Mouse (Mus musculus) forebrain, embryonic 11.5 days (tissue): Measurements from ENCODE around the gene Nudt17. TPM values are rescaled to one million over a fixed set of nuclear protein-coding genes. Genes with fewer than 3 reads are reported as not detected.
A peak's percentile ranks its signal among the peaks of the same experiment; 100 is the strongest.
"Not testable (repeated sequence)": the region's sequence is repeated elsewhere in the genome, so short reads cannot be mapped to it uniquely, and the experiment has no call there.

ENCODE experiments used
- ATAC-seq: fragments of 200-750 bp; cut with Nextera tagmentation; replicated peaks from 2 replicates; pipeline ENCODE4 v1.8.0; 2017; ENCODE audit warnings: moderate TSS enrichment; ENCODE audit not compliant: low FRiP score
- DNase-seq: peaks from one replicate; pipeline ENCODE4 v3.0.0-alpha.2; 2017; ENCODE audit warnings: low spot score
- H3K27ac ChIP-seq: fragments of 300-500 bp; sonication (generic); 2 replicates; pipeline ENCODE4 v1.5.1; 2014; ENCODE audit warnings: low read depth, low read length
- H3K27me3 ChIP-seq: fragments of 300-500 bp; sonication (generic); 2 replicates; pipeline ENCODE4 v1.6.1; 2014; ENCODE audit warnings: mild to moderate bottlenecking, low read length, mixed read lengths; ENCODE audit not compliant: control insufficient read depth, insufficient read depth
- H3K36me3 ChIP-seq: fragments of 300-500 bp; sonication (generic); 2 replicates; pipeline ENCODE4 v1.6.1; 2014; ENCODE audit warnings: mild to moderate bottlenecking, low read length, moderate library complexity, mixed read lengths; ENCODE audit not compliant: control insufficient read depth, insufficient read depth
- H3K4me1 ChIP-seq: fragments of 300-500 bp; sonication (generic); replicated peaks from 2 replicates; pipeline ENCODE4 v1.6.1; 2014; ENCODE audit warnings: low read length, mixed read lengths; ENCODE audit not compliant: control insufficient read depth, insufficient read depth
- H3K4me2 ChIP-seq: fragments of 300-500 bp; sonication (generic); 2 replicates; pipeline ENCODE4 v1.6.1; 2014; ENCODE audit warnings: low read depth, mild to moderate bottlenecking, low read length, moderate library complexity, mixed read lengths; ENCODE audit not compliant: severe bottlenecking
- H3K4me3 ChIP-seq: fragments of 300-500 bp; sonication (generic); 2 replicates; pipeline ENCODE4 v1.5.1; 2014; ENCODE audit warnings: low read depth, low read length
- H3K9ac ChIP-seq: fragments of 300-500 bp; sonication (generic); 2 replicates; pipeline ENCODE4 v1.6.1; 2014; ENCODE audit warnings: low read length
- H3K9me3 ChIP-seq: fragments of 300-500 bp; sonication (generic); 2 replicates; pipeline ENCODE4 v1.6.1; 2016; ENCODE audit warnings: low read length, mixed read lengths; ENCODE audit not compliant: control insufficient read depth
- WGBS: fragments of 180-500 bp; shearing (Covaris S2); extraction: QIAGEN DNeasy Blood & Tissue Kit; methylation state at CpG from one replicate; pipeline ENCODE4 v1.1.7; 2014; 5-methylcytosine and 5-hydroxymethylcytosine counted together
- polyA plus RNA-seq: library from polyadenylated mRNA; unstranded; fragments of >200 nt; fragmentation: Nextera tagmentation; extraction: Ambion mirVana; gene quantifications from 2 replicates; pipeline ENCODE4 v1.2.1, GENCODE M21; 2014

Gene Nudt17
- polyA plus RNA-seq, 1 experiment from 2014 or later = 11.8 TPM

- ATAC-seq = no peak
- H3K27ac ChIP-seq = no peak overlapping the region
- WGBS = 65% methylated on average over 4 of the region's 4 CpGs
- H3K4me2 ChIP-seq = no peak overlapping the region
- no peak overlapping the region for H3K9ac ChIP-seq
- peaks cover 4% of the 10 kb centered on the region; the same call in 1 of the 2 replicates for H3K4me1 ChIP-seq
- no peaks in the 10 kb centered on the region for H3K9me3 ChIP-seq
- H3K27me3 ChIP-seq = peaks cover 5% of the 10 kb centered on the region; the same call in 1 of the 2 replicates
- no peak for DNase-seq
- no peak overlapping the region for H3K4me3 ChIP-seq
- H3K36me3 ChIP-seq = no peaks in the 10 kb centered on the region
Observed at GRCm38 (mm10) chr3:96673514-96673913, 34.8 kb downstream of the Nudt17 start.

- Histone ChIP-seq H3K27ac (no peak overlapping the region), H3K4me3 (no peak overlapping the region), H3K36me3 (no peaks in the 10 kb centered on the region), H3K27me3 (peaks cover 5% of the 10 kb centered on the region; the same call in 1 of the 2 replicates), H3K9ac (no peak overlapping the region), H3K4me2 (no peak overlapping the region), H3K4me1 (peaks cover 4% of the 10 kb centered on the region; the same call in 1 of the 2 replicates), H3K9me3 (no peaks in the 10 kb centered on the region)
- WGBS = 85% methylated on average over 5 of the region's 5 CpGs
- no peak for ATAC-seq
- no peak for DNase-seq
Observed at GRCm38 (mm10) chr3:96671519-96671918, 36.8 kb downstream of the Nudt17 start.

GRCm38 (mm10) chr3:96669727-96670468 is 38.5 kb downstream of the Nudt17 start, which contains the start of gene Ankrd35:
TSS of gene Ankrd35 (plus strand) at chr3:96670131.
- peak; percentile 94 for ATAC-seq
- Histone ChIP-seq H3K4me3 (peak within 1 kb of the TSS; percentile 32), H3K9me3 (no peaks in the 10 kb centered on the region), H3K9ac (peak within 1 kb of the TSS; percentile 23), H3K4me1 (peaks cover 4% of the 10 kb centered on the region; the same call in 1 of the 2 replicates), H3K36me3 (no peaks in the 10 kb centered on the region), H3K27ac (no peak within 1 kb of the TSS), H3K27me3 (peaks cover 5% of the 10 kb centered on the region; the same call in 1 of the 2 replicates), H3K4me2 (peak within 1 kb of the TSS; percentile 68)
- DNase-seq = peak; percentile 91
- WGBS = 5% methylated on average over 35 of the region's 35 CpGs

- Histone ChIP-seq H3K36me3 (no peaks in the 10 kb centered on the region), H3K4me2 (no peak overlapping the region), H3K4me3 (no peak overlapping the region), H3K4me1 (peaks cover 4% of the 10 kb centered on the region; the same call in 1 of the 2 replicates), H3K27me3 (peaks cover 5% of the 10 kb centered on the region; the same call in 1 of the 2 replicates), H3K27ac (no peak overlapping the region), H3K9me3 (no peaks in the 10 kb centered on the region), H3K9ac (no peak overlapping the region)
- ATAC-seq = no peak
- no peak for DNase-seq
- WGBS = 92% methylated on average over 5 of the region's 5 CpGs
Observed at GRCm38 (mm10) chr3:96668424-96669067, 39.8 kb downstream of the Nudt17 start.

- WGBS = 47% methylated on average over 1 of the region's 1 CpGs
- no peak overlapping the region for H3K27ac ChIP-seq
- no peak overlapping the region for H3K9ac ChIP-seq
- H3K4me3 ChIP-seq = no peak overlapping the region
- no peaks in the 10 kb centered on the region for H3K36me3 ChIP-seq
- peaks cover 4% of the 10 kb centered on the region; the same call in 1 of the 2 replicates for H3K4me1 ChIP-seq
- H3K9me3 ChIP-seq = no peaks in the 10 kb centered on the region
- no peak overlapping the region for H3K4me2 ChIP-seq
- ATAC-seq (no peak), DNase-seq (no peak)
- peaks cover 5% of the 10 kb centered on the region; the same call in 1 of the 2 replicates for H3K27me3 ChIP-seq
Observed at GRCm38 (mm10) chr3:96667316-96667715, 41.0 kb downstream of the Nudt17 start.

- Histone ChIP-seq H3K4me1 (peaks cover 4% of the 10 kb centered on the region; the same call in 1 of the 2 replicates), H3K9ac (no peak overlapping the region), H3K4me3 (no peak overlapping the region), H3K9me3 (no peaks in the 10 kb centered on the region), H3K27me3 (peaks cover 5% of the 10 kb centered on the region; the same call in 1 of the 2 replicates), H3K36me3 (no peaks in the 10 kb centered on the region), H3K27ac (no peak overlapping the region), H3K4me2 (no peak overlapping the region)
- 95% methylated on average over 5 of the region's 5 CpGs for WGBS
- ATAC-seq (no peak), DNase-seq (no peak)
Observed at GRCm38 (mm10) chr3:96666916-96667315, 41.4 kb downstream of the Nudt17 start.

- H3K4me1 ChIP-seq, H3K4me2 ChIP-seq, H3K9ac ChIP-seq, H3K4me3 ChIP-seq, ATAC-seq, DNase-seq, H3K27me3 ChIP-seq, H3K9me3 ChIP-seq, H3K36me3 ChIP-seq, H3K27ac ChIP-seq: not testable (repeated sequence)
- 87% methylated on average over 7 of the region's 7 CpGs for WGBS
Observed at GRCm38 (mm10) chr3:96665732-96666363, 42.5 kb downstream of the Nudt17 start.

- no peaks in the 10 kb centered on the region for H3K27me3 ChIP-seq
- peak; percentile 80 for ATAC-seq
- H3K4me1 ChIP-seq = no peaks in the 10 kb centered on the region
- H3K27ac ChIP-seq = no peak overlapping the region
- H3K9ac ChIP-seq = peak overlapping the region; percentile 40
- peak; percentile 91 for DNase-seq
- no peaks in the 10 kb centered on the region for H3K36me3 ChIP-seq
- peak overlapping the region; percentile 49 for H3K4me2 ChIP-seq
- WGBS = 5% methylated on average over 16 of the region's 18 CpGs
- no peaks in the 10 kb centered on the region for H3K9me3 ChIP-seq
- H3K4me3 ChIP-seq = peak overlapping the region; percentile 16; the same call in 1 of the 2 replicates
Observed at GRCm38 (mm10) chr3:96663432-96664239, 44.7 kb downstream of the Nudt17 start.
